Mouse (Mus musculus): Measurements from ENCODE around the gene Gpr179.

Gpr179 gene

GRCm38 (mm10) chr11:97314751-97315503 lies 37.0 kb downstream of the Gpr179 start:
- POLR2A ChIA-PET: interaction anchor here (0.6 to 19.9 kb wide), 78 partner anchors 7 to 494 kb away, joined by 3 to 489 read pairs (median 5); partner anchors contain the start of genes Npepps (in 3 of the 4), 1700001P01Rik (in 1 of the 4), Arhgap23 (in 1 of the 4) and Epop (in 1 of the 4)
- CTCF ChIA-PET: interaction anchor here (0.5 to 2.0 kb wide), 14 partner anchors 12 to 1312 kb away, joined by 3 to 16 read pairs (median 4); no protein-coding TSS in a partner anchor

GRCm38 (mm10) chr11:97314110-97314509 lies 37.8 kb downstream of the Gpr179 start:
- CTCF ChIA-PET: interaction anchor here (0.7 to 2.0 kb wide), 18 partner anchors 8 to 357 kb away, joined by 3 to 16 read pairs (median 4); no protein-coding TSS in a partner anchor
- POLR2A ChIA-PET: interaction anchor here (0.5 to 19.9 kb wide), 26 partner anchors 8 to 494 kb away, joined by 3 to 489 read pairs (median 4); partner anchors contain the start of gene Arhgap23 (in 1 of the 4)

GRCm38 (mm10) chr11:97312871-97313270 lies 39.0 kb downstream of the Gpr179 start:
- POLR2A ChIA-PET: interaction anchor here (0.5 to 19.9 kb wide), 15 partner anchors 10 to 730 kb away, joined by 3 to 489 read pairs (median 4); no protein-coding TSS in a partner anchor
- CTCF ChIA-PET: interaction anchor here (0.6 to 2.0 kb wide), 8 partner anchors 15 to 482 kb away, joined by 3 to 16 read pairs (median 4); no protein-coding TSS in a partner anchor

- ChIA-PET CTCF (interaction anchor here (0.5 to 2.4 kb wide), 41 partner anchors 9 to 1371 kb away, joined by 3 to 22 read pairs (median 5); partner anchors contain the start of genes Npepps (in 1 of the 4) and Socs7 (in 1 of the 4)), POLR2A (interaction anchor here (0.5 to 19.9 kb wide), 93 partner anchors 9 to 1230 kb away, joined by 3 to 489 read pairs (median 5); partner anchors contain the start of genes Kpnb1 (in 3 of the 4), Npepps (in 2 of the 4), Arhgap23 (in 1 of the 4) and Pip4k2b (in 1 of the 4))
Measured at GRCm38 (mm10) chr11:97310895-97311631, 40.8 kb downstream of the Gpr179 start.

- CTCF ChIA-PET: interaction anchor here (0.5 to 2.4 kb wide), 63 partner anchors 9 to 1372 kb away, joined by 3 to 22 read pairs (median 5); partner anchors contain the start of genes Kpnb1 (in 1 of the 4) and Npepps (in 1 of the 4)
- POLR2A ChIA-PET: interaction anchor here (0.5 to 19.9 kb wide), 115 partner anchors 8 to 1729 kb away, joined by 3 to 489 read pairs (median 5); partner anchors contain the start of genes Kpnb1 (in 3 of the 4), Arhgap23 (in 2 of the 4), Npepps (in 2 of the 4) and Igf2bp1 (in 1 of the 4)
Measured at GRCm38 (mm10) chr11:97309911-97310571, 41.8 kb downstream of the Gpr179 start.

GRCm38 (mm10) chr11:97309451-97309836 lies 42.4 kb downstream of the Gpr179 start:
- POLR2A ChIA-PET: interaction anchor here (0.5 to 19.9 kb wide), 71 partner anchors 8 to 1729 kb away, joined by 3 to 489 read pairs (median 6); partner anchors contain the start of genes Npepps (in 2 of the 4), Arhgap23 (in 1 of the 4), Kpnb1 (in 1 of the 4) and Phb (in 1 of the 4)
- CTCF ChIA-PET: interaction anchor here (0.6 to 2.4 kb wide), 30 partner anchors 8 to 746 kb away, joined by 3 to 16 read pairs (median 5); partner anchors contain the start of genes Cdk5rap3 (in 1 of the 4) and Npepps (in 1 of the 4)

- ChIA-PET CTCF (interaction anchor here (0.6 to 2.4 kb wide), 11 partner anchors 11 to 392 kb away, joined by 3 to 12 read pairs (median 6); partner anchors contain the start of gene Cdk5rap3 (in 1 of the 4)), POLR2A (interaction anchor here (0.5 to 19.9 kb wide), 43 partner anchors 8 to 1728 kb away, joined by 3 to 489 read pairs (median 8); partner anchors contain the start of genes Npepps (in 2 of the 4), Arhgap23 (in 1 of the 4), Kpnb1 (in 1 of the 4) and Psmb3 (in 1 of the 4))
Measured at GRCm38 (mm10) chr11:97308806-97309450, 42.9 kb downstream of the Gpr179 start.

GRCm38 (mm10) chr11:97307294-97308069 lies 44.4 kb downstream of the Gpr179 start:
- POLR2A ChIA-PET: interaction anchor here (0.5 to 19.9 kb wide), 16 partner anchors 8 to 1025 kb away, joined by 3 to 489 read pairs (median 4); partner anchors contain the start of gene Mrpl45 (in 2 of the 4)
- CTCF ChIA-PET: interaction anchor here in 2 of 4 experiments (0.6 to 0.9 kb wide), 2 partner anchors 38 to 280 kb away, joined by 3 to 5 read pairs; no protein-coding TSS in a partner anchor

GRCm38 (mm10) chr11:97304631-97305030 lies 47.2 kb downstream of the Gpr179 start:
- POLR2A ChIA-PET: interaction anchor here in 2 of 4 experiments (0.7 to 23.3 kb wide), 12 partner anchors 2 to 178 kb away, joined by 3 to 489 read pairs (median 4); partner anchors contain the start of genes Mrpl45 (in 1 of the 2) and Npepps (in 1 of the 2)
- CTCF ChIA-PET: interaction anchor here in 1 of 4 experiments (0.6 to 1.3 kb wide), 3 partner anchors 10 to 241 kb away, joined by 3 read pairs; no protein-coding TSS in a partner anchor

- ChIA-PET CTCF (interaction anchor here (0.6 to 3.1 kb wide), 12 partner anchors 8 to 340 kb away, joined by 3 to 10 read pairs (median 4); partner anchors contain the start of gene Mrpl45 (in 1 of the 4)), POLR2A (interaction anchor here (0.6 to 23.3 kb wide), 30 partner anchors 4 to 961 kb away, joined by 3 to 489 read pairs (median 3); partner anchors contain the start of genes Mrpl45 (in 3 of the 4) and Npepps (in 1 of the 4))
Measured at GRCm38 (mm10) chr11:97302231-97302781, 49.6 kb downstream of the Gpr179 start.

- POLR2A ChIA-PET: interaction anchor here (0.6 to 23.3 kb wide), 19 partner anchors 5 to 685 kb away, joined by 3 to 489 read pairs (median 3); partner anchors contain the start of genes Mrpl45 (in 3 of the 4) and Plxdc1 (in 1 of the 4)
- CTCF ChIA-PET: interaction anchor here (0.6 to 3.1 kb wide), 7 partner anchors 8 to 230 kb away, joined by 3 to 10 read pairs (median 6); no protein-coding TSS in a partner anchor
Measured at GRCm38 (mm10) chr11:97301406-97301805, 50.5 kb downstream of the Gpr179 start.

GRCm38 (mm10) chr11:97299939-97300338 lies 51.9 kb downstream of the Gpr179 start:
- CTCF ChIA-PET: interaction anchor here in 1 of 4 experiments (1.2 kb wide), 1 partner anchor 103 kb away, joined by 7 read pairs; no protein-coding TSS in a partner anchor
- POLR2A ChIA-PET: interaction anchor here in 2 of 4 experiments (0.6 to 23.3 kb wide), 10 partner anchors 7 to 301 kb away, joined by 3 to 489 read pairs (median 14); partner anchors contain the start of gene Mrpl45 (in 2 of the 2)

- POLR2A ChIA-PET: interaction anchor here (0.5 to 23.3 kb wide), 15 partner anchors 4 to 182 kb away, joined by 3 to 489 read pairs (median 6); partner anchors contain the start of genes Mrpl45 (in 2 of the 4), Kpnb1 (in 1 of the 4) and Tbx21 (in 1 of the 4)
- CTCF ChIA-PET: interaction anchor here in 3 of 4 experiments (0.7 to 1.7 kb wide), 10 partner anchors 9 to 365 kb away, joined by 3 to 9 read pairs (median 4); no protein-coding TSS in a partner anchor
Measured at GRCm38 (mm10) chr11:97296542-97296941, 55.3 kb downstream of the Gpr179 start.

- ChIA-PET CTCF (interaction anchor here (0.6 to 1.5 kb wide), 9 partner anchors 9 to 420 kb away, joined by 3 to 6 read pairs (median 3); no protein-coding TSS in a partner anchor), POLR2A (interaction anchor here (0.6 to 23.3 kb wide), 23 partner anchors 10 to 406 kb away, joined by 3 to 489 read pairs (median 4); partner anchors contain the start of genes Mrpl45 (in 2 of the 4) and Npepps (in 1 of the 4))
Measured at GRCm38 (mm10) chr11:97292731-97293130, 59.1 kb downstream of the Gpr179 start.
